In the genomic region with DNA sequence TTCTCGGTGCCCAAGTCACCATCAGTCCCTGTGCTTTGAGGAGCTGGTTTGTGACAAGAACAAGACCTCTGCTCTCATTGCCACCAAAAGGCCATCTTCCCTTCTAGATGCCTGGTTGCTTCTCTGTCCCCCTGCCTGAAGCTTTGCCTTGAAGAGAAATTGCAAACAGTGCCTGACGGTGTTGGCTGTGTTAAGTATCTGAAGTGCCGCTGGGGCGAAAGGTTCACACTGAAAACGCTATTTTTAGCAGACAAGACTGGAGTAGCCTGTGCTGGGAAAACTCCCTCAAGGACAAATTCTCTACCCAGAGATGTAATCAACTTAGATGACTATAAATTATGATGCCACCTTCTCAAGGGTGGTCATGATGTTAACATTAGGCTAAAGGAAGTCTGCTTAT, we compare ENCODE assay signal across 14 mouse cellular contexts.
"Had no signal": no experiment of that assay in that cellular context is flagged by ENCODE, and none has a peak within 500 bp of the region (broad histone marks: within the 10 kb centered on the region; RNA-seq: fewer than 3 reads in every experiment).

No protein-coding gene starts in this region.

- H3K9ac ChIP-seq: limb, embryonic 15.5 days; liver, embryonic 12.5 days; lung, embryonic 14.5 days; midbrain, embryonic 12.5 days; neural tube, embryonic 13.5 days had no signal

- H3K27ac ChIP-seq: limb, embryonic 15.5 days; liver, embryonic 12.5 days; midbrain, embryonic 12.5 days; neural tube, embryonic 13.5 days had no signal

- H3K36me3 ChIP-seq: limb, embryonic 15.5 days; liver, embryonic 12.5 days; midbrain, embryonic 12.5 days; neural tube, embryonic 13.5 days had no signal

- H3K27me3 ChIP-seq: limb, embryonic 15.5 days; liver, embryonic 12.5 days; megakaryocyte, embryonic 14.5 days; midbrain, embryonic 12.5 days; neural tube, embryonic 13.5 days had no signal

- H3K4me1 ChIP-seq: limb, embryonic 15.5 days; liver, embryonic 12.5 days; megakaryocyte, embryonic 14.5 days; midbrain, embryonic 12.5 days had no signal

- DNase-seq: kidney, postnatal 14 days; layer of hippocampus, adult 9-11 months; layer of hippocampus, postnatal 36 days; lung, embryonic 14.5 days; lung, postnatal 10 days; lung, postnatal 4 days; right cerebral cortex, postnatal 14 days; thymus, postnatal 4 days had no signal

- ATAC-seq: liver, embryonic 12.5 days; midbrain, embryonic 16.5 days had no signal

- H3K4me3 ChIP-seq: limb, embryonic 15.5 days; liver, embryonic 12.5 days; megakaryocyte, embryonic 14.5 days; midbrain, embryonic 12.5 days; neural tube, embryonic 13.5 days had no signal

- H3K9me3 ChIP-seq: limb, embryonic 15.5 days; liver, embryonic 12.5 days; midbrain, embryonic 12.5 days; neural tube, embryonic 13.5 days had no signal

- H3K4me2 ChIP-seq: limb, embryonic 15.5 days; liver, embryonic 12.5 days; lung, embryonic 14.5 days; midbrain, embryonic 12.5 days; neural tube, embryonic 13.5 days had no signal
